Mouse (Mus musculus) heart, postnatal 0 days (tissue): ENCODE measurements around the gene Elmo2.

Experiments used
- CTCF ChIP-seq: IDR thresholded peaks from 2 replicates; pipeline ENCODE4 v1.5.1; 2016; ENCODE audit warnings: antibody characterized with exemption, control low read depth, low read depth
- EP300 ChIP-seq: IDR thresholded peaks from 2 replicates; pipeline ENCODE4 v1.6.1; 2016; ENCODE audit warnings: antibody characterized with exemption, low read depth

GRCm38 (mm10) chr2:165316204-165316603 lies 10.1 kb downstream of the Elmo2 start:
- TF ChIP-seq EP300 = no peak
- TF ChIP-seq CTCF = no peak
